Mouse (Mus musculus) thymus, adult 2 months (tissue): ENCODE data around the gene Mrpl43. TPM values are rescaled to one million over a fixed set of nuclear protein-coding genes. Genes with fewer than 3 reads are reported as not detected.
A peak's percentile ranks its signal among the peaks of the same experiment; 100 is the strongest.

Experiments
- DNase-seq: peaks from one replicate; pipeline ENCODE4 v3.0.0; 2021
- H3K27ac ChIP-seq: fragments of 200-500 bp; 2 replicates; pipeline ENCODE4 v1.5.1; 2012; ENCODE audit warnings: low read length, control low read depth; ENCODE audit not compliant: control insufficient read depth, insufficient read depth
- H3K27me3 ChIP-seq: fragments of 200-500 bp; 2 replicates; pipeline ENCODE4 v1.6.1; 2012; ENCODE audit warnings: mild to moderate bottlenecking, low read length, moderate library complexity, mixed read lengths; ENCODE audit not compliant: control insufficient read depth, insufficient read depth
- H3K36me3 ChIP-seq: fragments of 200-500 bp; 2 replicates; pipeline ENCODE4 v1.6.1; 2012; ENCODE audit warnings: mild to moderate bottlenecking, low read length, moderate library complexity; ENCODE audit not compliant: control insufficient read depth, insufficient read depth
- H3K4me1 ChIP-seq: fragments of 200-500 bp; replicated peaks from 2 replicates; pipeline ENCODE4 v1.6.1; 2012; ENCODE audit warnings: low read length; ENCODE audit not compliant: control insufficient read depth, insufficient read depth
- H3K4me3 ChIP-seq: fragments of 200-500 bp; 2 replicates; pipeline ENCODE4 v1.5.1; 2012; ENCODE audit warnings: mild to moderate bottlenecking, low read length, control low read depth, moderate library complexity; ENCODE audit not compliant: control insufficient read depth, insufficient read depth
- CTCF ChIP-seq: fragments of 200-500 bp; IDR thresholded peaks from 2 replicates; pipeline ENCODE4 v1.5.1; 2012; ENCODE audit warnings: mild to moderate bottlenecking, control low read depth, low read length, moderate library complexity, borderline replicate concordance; ENCODE audit not compliant: control insufficient read depth, poor library complexity, insufficient read depth; ENCODE audit errors: extremely low read depth
- POLR2A ChIP-seq: fragments of 200-500 bp; IDR thresholded peaks from 2 replicates; pipeline ENCODE4 v1.6.1; 2012; ENCODE audit warnings: mild to moderate bottlenecking, low read length, control low read depth, moderate library complexity; ENCODE audit not compliant: control insufficient read depth, poor library complexity, insufficient read depth; ENCODE audit errors: extremely low read depth
- WGBS: fragments of 180-500 bp; shearing (Covaris S2); methylation state at CpG from one replicate; pipeline ENCODE4 v1.1.7; 2018; 5-methylcytosine and 5-hydroxymethylcytosine counted together
- polyA plus RNA-seq: library from polyadenylated mRNA; depleted of rRNA; stranded (reverse); fragments of >200 nt; gene quantifications from 2 replicates; pipeline ENCODE4 v1.2.3, GENCODE M21; 2012

The Mrpl43 gene
- polyA plus RNA-seq, 1 experiment, result 121 TPM

GRCm38 (mm10) chr19:45021362-45021761 lies 15.1 kb upstream of the Mrpl43 start:
- H3K4me3 ChIP-seq, result no peak overlapping the region
- WGBS, result 97% methylated on average over 15 of the region's 15 CpGs
- H3K36me3 ChIP-seq, result no peaks in the 10 kb centered on the region
- peaks cover 17% of the 10 kb centered on the region for H3K4me1 ChIP-seq
- H3K27me3 ChIP-seq, result no peaks in the 10 kb centered on the region; the same call in 1 of the 2 replicates
- no peak for DNase-seq
- no peak overlapping the region for H3K27ac ChIP-seq
- no peak for TF ChIP-seq POLR2A
- no peak for TF ChIP-seq CTCF

DNA sequence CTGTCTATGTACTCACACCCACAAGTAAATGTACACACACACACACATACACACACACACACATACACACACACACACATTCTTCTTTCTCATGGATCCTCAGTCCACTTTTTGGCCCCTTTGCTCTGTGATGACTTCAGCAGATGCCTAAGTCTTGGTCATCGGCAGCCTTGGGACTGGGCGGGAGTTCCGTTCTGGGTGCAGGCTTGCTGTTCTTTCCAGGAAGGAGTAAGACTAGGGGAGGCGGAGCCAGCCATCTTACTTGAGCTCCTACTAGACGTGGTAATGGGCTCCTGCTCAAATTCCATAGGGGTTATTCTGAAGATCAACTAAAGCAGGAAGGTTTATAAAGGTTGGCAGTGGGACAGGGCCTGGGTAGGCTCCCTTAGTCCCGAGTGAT lies 14.1 kb upstream of the Mrpl43 start:
- Histone ChIP-seq H3K4me1 (peaks cover 24% of the 10 kb centered on the region), H3K27ac (no peak overlapping the region)

GRCm38 (mm10) chr19:45018351-45018831 lies 12.1 kb upstream of the Mrpl43 start:
- Histone ChIP-seq H3K36me3 (no peaks in the 10 kb centered on the region), H3K27ac (no peak overlapping the region), H3K4me1 (peaks cover 34% of the 10 kb centered on the region), H3K4me3 (peak overlapping the region; percentile 3; the same call in 1 of the 2 replicates), H3K27me3 (no peaks in the 10 kb centered on the region; the same call in 1 of the 2 replicates)
- TF ChIP-seq CTCF (no peak), POLR2A (no peak)
- WGBS, result 29% methylated on average over 13 of the region's 13 CpGs
- no peak for DNase-seq

More for the DNA sequence above, 14.1 kb upstream of the Mrpl43 start:
- no peak for DNase-seq
- Histone ChIP-seq H3K4me3 (no peak overlapping the region), H3K27me3 (no peaks in the 10 kb centered on the region; the same call in 1 of the 2 replicates), H3K36me3 (no peaks in the 10 kb centered on the region)
- TF ChIP-seq CTCF, result no peak
- no peak for TF ChIP-seq POLR2A
- 84% methylated on average over 6 of the region's 6 CpGs for WGBS

DNA sequence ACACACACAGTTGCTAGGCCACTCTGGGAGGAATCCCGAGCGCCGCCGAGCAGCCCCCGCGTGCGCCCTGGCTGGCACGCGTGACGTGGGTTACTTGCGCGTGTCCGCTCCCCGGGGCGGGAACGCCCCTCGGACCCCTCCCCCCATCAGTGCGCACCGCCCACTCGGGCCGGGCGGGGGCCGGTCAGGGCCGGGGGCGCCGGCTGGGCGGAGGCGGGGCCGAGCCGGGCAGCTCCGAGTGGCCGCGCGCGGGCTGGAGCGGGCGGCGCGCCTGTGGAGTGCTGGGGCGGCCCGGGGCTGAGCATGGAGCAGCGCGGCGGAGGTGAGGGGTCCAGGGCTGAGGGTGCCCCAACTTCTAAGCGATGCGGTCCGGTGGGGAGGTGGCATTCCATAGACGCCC lies 11.7 kb upstream of the Mrpl43 start:
- TF ChIP-seq CTCF (no peak), POLR2A (no peak)
- Histone ChIP-seq H3K27ac (no peak overlapping the region), H3K4me3 (peak overlapping the region; percentile 51), H3K27me3 (no peaks in the 10 kb centered on the region; the same call in 1 of the 2 replicates), H3K36me3 (no peaks in the 10 kb centered on the region), H3K4me1 (peaks cover 34% of the 10 kb centered on the region)
- no peak for DNase-seq
- under 1% methylated on average over 48 of the region's 48 CpGs for WGBS

- Histone ChIP-seq H3K36me3 (no peaks in the 10 kb centered on the region), H3K27ac (no peak overlapping the region), H3K27me3 (no peaks in the 10 kb centered on the region; the same call in 1 of the 2 replicates), H3K4me1 (peaks cover 34% of the 10 kb centered on the region), H3K4me3 (peak overlapping the region; percentile 51)
- WGBS, result 1% methylated on average over 22 of the region's 27 CpGs
- no peak for DNase-seq
- TF ChIP-seq CTCF (peak; percentile 49; the same call in 1 of the 2 replicates), POLR2A (no peak)
Measured at GRCm38 (mm10) chr19:45017216-45017771, 11.1 kb upstream of the Mrpl43 start.

DNA sequence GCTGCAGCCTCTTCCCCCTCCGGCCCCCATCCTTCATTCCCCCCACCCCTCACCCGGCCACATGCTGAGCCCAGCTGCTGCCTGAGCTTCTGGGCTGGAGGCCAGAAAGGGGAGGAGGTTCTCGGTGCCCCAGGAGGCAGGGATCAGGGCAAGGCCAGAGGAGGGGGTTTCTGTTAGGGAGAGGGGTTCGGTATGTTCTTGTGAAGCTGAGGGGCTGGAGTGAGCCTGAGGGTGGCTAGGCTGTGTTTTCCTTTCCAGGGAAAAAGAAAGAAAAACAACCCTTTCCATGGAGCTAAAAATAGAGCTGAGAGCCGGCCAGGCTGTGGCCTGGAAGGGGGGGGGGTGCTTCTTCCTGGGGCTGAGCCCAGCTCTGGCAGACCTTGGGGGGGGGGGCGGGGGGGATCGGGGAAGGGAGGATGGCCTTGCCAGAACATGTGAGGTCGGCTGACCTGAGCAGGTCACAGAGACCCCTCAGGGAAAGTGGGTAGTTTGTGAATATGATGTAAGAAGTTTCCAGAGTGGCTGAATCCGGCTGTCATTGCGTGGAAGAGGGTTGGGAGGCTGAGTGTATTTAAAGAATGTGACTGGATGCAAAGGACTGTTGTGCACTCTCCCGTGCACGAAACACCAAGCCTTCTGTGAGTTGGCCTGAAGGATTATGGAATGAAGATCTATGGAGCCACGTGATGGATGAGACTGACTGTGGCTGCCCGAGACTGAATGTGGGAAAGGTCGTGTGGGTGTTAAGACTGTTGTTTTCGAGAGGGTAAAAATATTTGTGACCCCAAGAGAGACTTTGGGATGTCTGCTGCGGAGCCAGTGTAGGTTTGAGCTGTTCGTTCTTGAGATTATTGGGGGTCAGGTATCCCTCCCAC lies 10.3 kb upstream of the Mrpl43 start:
- WGBS, result 3% methylated on average over 18 of the region's 18 CpGs
- peak overlapping the region; percentile 58 for H3K4me3 ChIP-seq
- no peaks in the 10 kb centered on the region; the same call in 1 of the 2 replicates for H3K27me3 ChIP-seq
- no peaks in the 10 kb centered on the region for H3K36me3 ChIP-seq
- TF ChIP-seq CTCF, result no peak
- TF ChIP-seq POLR2A, result no peak
- H3K4me1 ChIP-seq, result peaks cover 34% of the 10 kb centered on the region
- no peak for DNase-seq
- peak overlapping the region; percentile 33; the same call in 1 of the 2 replicates for H3K27ac ChIP-seq
